Mouse (Mus musculus) frontal cortex, postnatal 10 days (tissue): ENCODE measurements around the gene Lrrc8d.

Experiments used
- DNase-seq, 2 experiments: peaks; one replicate each; pipeline ENCODE4 v3.0.0; 2022; ENCODE audit warnings: low spot score in 2 of 2, mixed read lengths in 1 of 2

The Lrrc8d gene

GRCm38 (mm10) chr5:105818411-105818810 lies 118.6 kb downstream of the Lrrc8d start:
- no peak for DNase-seq

DNA sequence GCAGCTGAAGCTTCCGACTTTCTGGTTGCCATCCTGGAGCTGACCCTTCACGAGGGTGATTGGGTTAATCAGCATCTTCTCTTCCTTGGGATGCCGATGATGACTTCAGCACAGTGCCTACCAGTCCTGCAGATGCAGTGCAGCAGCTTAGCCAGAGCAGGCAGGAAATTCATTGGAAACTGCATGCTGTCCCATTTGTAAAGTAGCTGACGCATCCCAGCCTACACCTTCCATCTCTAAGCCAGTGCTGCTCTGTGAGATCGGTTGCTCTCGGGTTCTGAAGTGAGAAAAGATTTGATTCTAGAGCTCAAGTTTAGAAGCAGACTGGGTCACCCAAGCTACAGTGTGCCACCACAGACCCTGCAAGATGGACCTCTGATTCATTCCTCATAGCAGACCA lies 121.6 kb downstream of the Lrrc8d start:
- DNase-seq, result no peak

DNA sequence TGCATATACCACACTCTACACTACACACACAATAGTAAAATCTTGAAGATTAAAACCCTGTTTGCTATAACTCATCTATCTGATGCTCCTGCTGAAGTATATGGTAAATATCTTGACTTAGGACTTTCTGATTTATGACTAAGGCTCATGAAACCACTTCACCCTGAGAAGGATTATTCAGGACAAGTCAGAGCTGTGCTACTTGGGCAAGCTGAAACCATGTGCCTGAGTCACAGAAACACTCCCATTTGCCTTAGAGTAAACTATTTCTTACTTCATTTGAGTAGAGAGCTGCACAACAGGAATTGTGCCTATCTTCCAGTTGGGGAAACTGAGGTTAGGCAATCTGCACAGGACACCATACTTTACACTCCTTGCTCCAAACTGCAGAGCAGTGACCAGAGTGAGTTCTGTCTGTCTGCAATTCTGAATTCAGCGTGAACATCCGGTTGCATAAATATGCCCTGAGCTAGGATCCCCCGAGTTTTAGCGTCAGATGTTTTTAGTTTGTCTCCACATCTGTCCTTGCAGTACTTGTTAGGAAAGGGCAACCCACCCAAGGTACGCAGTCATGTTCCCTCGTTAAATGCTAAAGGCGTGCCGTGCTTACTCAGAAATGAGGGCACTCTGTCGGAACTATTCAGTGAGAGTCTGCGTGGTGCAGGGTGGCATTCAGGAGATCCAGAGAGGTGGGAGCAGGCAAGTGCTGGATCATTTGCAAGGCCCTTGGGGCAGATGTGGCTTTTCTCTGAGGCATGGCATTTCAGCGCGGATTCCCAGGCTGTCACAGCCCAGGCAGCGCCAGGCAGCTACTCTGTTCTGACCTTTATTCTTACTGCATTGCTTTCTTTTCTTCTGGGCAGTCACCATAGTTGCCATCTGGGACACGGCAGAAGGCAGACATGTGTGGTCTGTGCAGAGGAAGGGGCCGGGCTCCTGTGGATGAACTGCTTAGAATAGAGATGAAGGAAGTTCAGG lies 123.0 kb downstream of the Lrrc8d start:
- DNase-seq, result no peak

GRCm38 (mm10) chr5:105824282-105824681 lies 124.5 kb downstream of the Lrrc8d start:
- no peak for DNase-seq

- DNase-seq, result no peak
These were observed 125.1 kb downstream of the Lrrc8d start for GRCm38 (mm10) chr5:105824827-105825226.

- DNase-seq, result no peak
These were observed 127.2 kb downstream of the Lrrc8d start for GRCm38 (mm10) chr5:105826916-105827510.

DNA sequence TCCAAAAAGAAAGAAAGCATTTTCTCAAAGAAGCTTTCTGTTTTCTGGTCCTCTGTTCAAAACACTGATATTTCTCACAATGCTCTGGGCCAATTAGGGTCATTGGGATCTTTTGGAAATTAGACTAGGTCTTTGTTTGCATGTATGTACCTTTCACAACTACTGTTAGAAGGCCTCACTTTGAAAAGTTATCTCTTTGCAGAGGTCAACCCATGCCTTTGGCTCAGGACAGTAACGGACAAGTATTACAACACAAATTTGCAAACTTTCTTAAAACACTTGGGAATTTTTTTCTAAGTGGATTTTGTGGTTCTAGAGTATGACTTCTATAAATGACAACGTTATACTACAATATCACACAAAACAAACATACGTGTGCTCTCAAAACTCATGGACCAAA lies 128.3 kb downstream of the Lrrc8d start:
- DNase-seq, result no peak

- DNase-seq, result no peak
These were observed 129.3 kb downstream of the Lrrc8d start for GRCm38 (mm10) chr5:105829008-105829586.

GRCm38 (mm10) chr5:105832140-105832539 lies 132.4 kb downstream of the Lrrc8d start:
- no peak for DNase-seq

GRCm38 (mm10) chr5:105833923-105834322 lies 134.2 kb downstream of the Lrrc8d start:
- no peak for DNase-seq

- DNase-seq, result no peak
These were observed 136.2 kb downstream of the Lrrc8d start for GRCm38 (mm10) chr5:105836006-105836405.

GRCm38 (mm10) chr5:105839740-105840310 lies 140.1 kb downstream of the Lrrc8d start:
- DNase-seq, result no peak

DNA sequence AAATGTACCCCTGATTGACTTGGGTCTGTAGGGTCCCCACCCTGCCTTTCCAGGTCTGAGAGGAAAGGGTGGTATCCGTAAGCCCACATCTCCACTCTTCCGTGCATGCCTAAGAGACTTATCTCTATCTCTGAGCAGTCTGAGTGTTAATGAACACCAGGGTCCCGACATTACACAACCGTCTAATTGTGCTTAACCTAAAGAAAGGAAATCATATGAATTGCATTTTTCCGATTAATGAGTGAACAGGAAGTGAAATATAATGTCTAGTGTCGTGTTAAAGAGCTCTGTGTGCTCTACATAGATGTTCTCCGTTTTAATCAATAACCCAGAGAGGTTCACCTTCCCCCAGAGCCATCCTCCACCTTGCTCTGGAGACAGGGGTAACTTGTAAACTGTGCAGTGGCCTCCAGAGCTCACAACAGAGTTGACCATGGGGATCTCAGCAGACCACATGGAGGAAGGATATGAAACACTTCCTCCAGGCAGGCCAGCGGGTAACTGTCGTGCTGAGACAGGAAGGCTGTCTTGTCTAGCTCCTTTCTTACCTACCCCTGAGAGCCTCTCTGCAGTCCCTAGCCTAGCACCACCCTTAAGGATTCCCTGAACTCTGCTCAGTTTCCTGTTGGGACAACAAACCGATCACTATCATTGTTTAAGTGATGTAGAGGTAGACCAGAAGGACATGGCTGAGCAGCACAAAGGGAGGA lies 144.4 kb downstream of the Lrrc8d start:
- no peak for DNase-seq

- no peak for DNase-seq
These were observed 145.3 kb downstream of the Lrrc8d start for GRCm38 (mm10) chr5:105845041-105845440.

DNA sequence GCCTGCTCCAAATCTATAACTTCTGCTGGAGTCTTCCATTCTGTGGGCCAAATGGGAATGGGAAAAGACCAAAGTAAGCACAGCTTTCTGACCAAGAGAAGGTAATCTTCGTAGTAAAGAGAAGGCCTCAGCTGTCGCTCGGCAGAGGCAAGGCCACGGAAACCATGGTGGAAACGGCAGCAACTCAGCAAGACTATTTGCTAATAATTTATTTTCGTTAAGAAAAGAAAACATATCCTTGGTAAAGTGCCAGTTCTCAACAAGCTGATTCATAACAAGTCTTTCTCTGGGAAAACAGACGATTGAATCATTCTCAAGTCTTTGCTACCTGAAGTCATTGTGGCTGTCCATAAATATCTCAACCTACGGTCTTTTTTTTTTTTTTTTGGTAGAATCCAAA lies 148.0 kb downstream of the Lrrc8d start:
- no peak for DNase-seq

- no peak for DNase-seq
These were observed 149.5 kb downstream of the Lrrc8d start for GRCm38 (mm10) chr5:105849222-105849621.

DNA sequence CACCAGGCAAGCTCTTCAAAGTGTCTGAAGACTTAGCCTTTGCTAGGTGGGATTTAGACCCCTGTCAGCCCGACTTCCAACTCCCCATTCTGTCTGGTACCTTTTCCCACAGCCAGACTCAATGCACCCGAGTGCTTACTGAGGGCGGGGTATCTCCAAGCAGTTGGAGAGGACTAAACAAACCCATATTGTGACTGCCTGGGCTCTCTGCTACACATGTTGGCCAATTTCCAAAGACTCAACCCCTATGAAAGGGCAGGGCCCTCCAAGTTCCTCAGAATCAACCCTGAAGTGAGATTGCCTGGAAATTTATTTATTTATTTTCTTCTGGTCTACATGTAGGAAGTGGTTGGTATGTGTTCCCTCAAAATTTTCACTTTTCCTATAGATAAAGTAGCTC lies 149.9 kb downstream of the Lrrc8d start:
- no peak for DNase-seq

- DNase-seq, result no peak
These were observed 153.5 kb downstream of the Lrrc8d start for GRCm38 (mm10) chr5:105853271-105853670.

- no peak for DNase-seq
These were observed 157.7 kb downstream of the Lrrc8d start for GRCm38 (mm10) chr5:105857486-105857885.

GRCm38 (mm10) chr5:105858754-105859694 lies 159.3 kb downstream of the Lrrc8d start:
- no peak for DNase-seq
